Mouse (Mus musculus): ENCODE data around the gene Nt5c1a. TPM values are rescaled to one million over a fixed set of nuclear protein-coding genes. Genes with fewer than 3 reads are reported as not detected.

Gene Nt5c1a
- polyA plus RNA-seq, 1 experiment from 2014 or later: not detected

GRCm38 (mm10) chr4:123216782-123217181 is 15.5 kb downstream of the Nt5c1a start:
- Histone ChIP-seq H3K9me3 (replicated peaks) (no peaks in the 10 kb centered on the region), H3K4me3 (no peak overlapping the region), H3K27me3 (ENCODE audit: low read depth, poor library complexity, severe bottlenecking) (no peaks in the 10 kb centered on the region), H3K27ac (no peak overlapping the region), H3K4me1 (peaks cover 5% of the 10 kb centered on the region), H3K36me3 (no peaks in the 10 kb centered on the region)
- WGBS: 19% methylated on average over 1 of the region's 1 CpGs
- DNase-seq (ENCODE audit: low spot score): peak; percentile 68

DNA sequence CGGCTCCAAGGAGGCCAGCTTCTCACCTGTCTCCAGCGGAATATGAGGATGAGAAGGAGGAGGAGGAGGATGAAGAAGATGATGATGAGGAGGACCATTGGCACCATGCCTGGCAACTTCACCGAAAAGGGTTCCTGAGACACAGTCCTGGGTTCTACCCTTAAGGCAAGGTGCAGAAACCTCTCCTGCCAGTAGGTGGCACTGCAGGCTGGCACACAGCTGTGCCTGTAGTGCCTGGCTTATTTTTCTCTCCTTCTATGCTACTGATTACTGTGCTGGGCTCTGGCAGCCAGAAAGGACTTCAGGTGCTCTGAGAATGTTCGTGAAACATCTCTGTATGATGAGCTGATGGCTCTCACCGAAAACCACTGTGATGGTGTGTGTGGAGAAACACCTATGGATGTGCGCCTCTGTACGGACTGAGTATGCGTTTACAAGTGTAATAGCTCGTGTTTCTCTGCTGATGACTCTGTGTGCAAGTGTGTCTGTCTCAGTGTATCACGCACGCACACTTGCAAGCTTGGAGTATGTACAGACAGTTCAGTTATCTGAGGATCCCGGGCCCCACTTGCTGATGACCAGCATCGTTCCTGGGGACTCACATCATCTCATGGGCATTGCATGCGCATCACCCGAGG is 18.5 kb downstream of the Nt5c1a start:
- H3K27ac ChIP-seq: no peak overlapping the region
- DNase-seq (ENCODE audit: low spot score): peak; percentile 82
- H3K4me1 ChIP-seq: peaks cover 5% of the 10 kb centered on the region
- H3K4me3 ChIP-seq: no peak overlapping the region
- no peaks in the 10 kb centered on the region for H3K36me3 ChIP-seq
- 72% methylated on average over 15 of the region's 15 CpGs for WGBS
- no peaks in the 10 kb centered on the region for H3K27me3 ChIP-seq (ENCODE audit: low read depth, poor library complexity, severe bottlenecking)
- H3K9me3 ChIP-seq (replicated peaks): no peaks in the 10 kb centered on the region

- no peak overlapping the region for H3K4me3 ChIP-seq
- no peak overlapping the region for H3K27ac ChIP-seq
- DNase-seq (ENCODE audit: low spot score): no peak
- no peaks in the 10 kb centered on the region for H3K27me3 ChIP-seq (ENCODE audit: low read depth, poor library complexity, severe bottlenecking)
- no peaks in the 10 kb centered on the region for H3K36me3 ChIP-seq
- H3K4me1 ChIP-seq: peaks cover 6% of the 10 kb centered on the region
- 82% methylated on average over 4 of the region's 4 CpGs for WGBS
- H3K9me3 ChIP-seq (replicated peaks): no peaks in the 10 kb centered on the region
Measured at GRCm38 (mm10) chr4:123220637-123221036, 19.3 kb downstream of the Nt5c1a start.

DNA sequence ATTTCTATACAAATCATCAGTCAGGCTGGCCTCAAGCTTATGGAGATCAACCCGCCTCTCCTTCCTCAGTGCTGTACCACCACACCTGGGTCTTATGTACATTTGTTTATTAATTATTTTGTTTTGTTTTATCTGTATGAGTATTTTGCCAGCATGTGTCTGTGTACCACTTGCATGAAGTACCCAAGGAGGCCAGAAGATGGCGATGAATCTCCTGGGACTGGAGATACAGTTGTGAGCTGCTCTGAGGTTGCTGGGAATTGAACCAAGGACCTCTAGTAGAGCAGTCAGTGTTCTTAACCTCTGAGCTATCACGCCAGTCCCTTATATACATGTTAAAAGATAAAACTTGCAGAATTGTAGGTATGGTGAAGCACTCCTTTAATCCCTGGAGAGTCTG is 22.0 kb downstream of the Nt5c1a start:
- H3K4me1 ChIP-seq: peaks cover 26% of the 10 kb centered on the region

DNA sequence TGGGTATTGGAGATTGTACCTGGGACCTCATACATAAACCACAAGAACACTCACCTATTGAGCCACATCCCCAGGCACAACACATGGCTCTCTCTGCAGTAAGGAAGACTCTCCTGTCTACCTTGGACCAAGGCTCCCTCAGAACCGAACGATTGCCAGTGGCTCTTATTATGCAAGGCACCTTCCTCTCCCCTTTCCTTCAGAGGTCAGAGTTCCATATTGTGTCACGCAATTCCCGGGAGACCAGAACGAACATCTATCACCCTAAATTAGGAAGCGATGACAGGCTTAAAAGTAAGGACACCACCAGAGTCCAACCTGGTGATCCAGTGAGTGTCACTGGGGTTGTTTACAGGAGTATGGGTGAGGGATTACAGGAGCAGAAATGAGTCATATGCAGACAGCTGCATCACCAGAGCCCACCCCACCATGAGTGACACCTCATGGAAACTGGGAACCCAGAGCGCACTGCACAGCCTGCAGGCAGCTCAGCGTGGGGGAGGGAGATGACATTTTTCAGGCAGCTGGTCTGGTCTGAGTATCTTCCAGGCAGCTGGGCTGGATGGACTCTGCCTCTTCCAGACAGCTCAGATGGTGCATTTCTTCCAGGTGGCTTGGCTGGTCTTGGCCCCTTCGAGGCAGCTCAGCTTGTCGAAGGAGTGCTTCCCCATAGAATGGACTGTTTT is 24.6 kb downstream of the Nt5c1a start:
- 59% methylated on average over 10 of the region's 10 CpGs for WGBS
- H3K36me3 ChIP-seq: no peaks in the 10 kb centered on the region
- DNase-seq (ENCODE audit: low spot score): no peak
- H3K4me1 ChIP-seq: peaks cover 33% of the 10 kb centered on the region
- peaks cover 29% of the 10 kb centered on the region for H3K27me3 ChIP-seq (ENCODE audit: low read depth, poor library complexity, severe bottlenecking)
- H3K9me3 ChIP-seq (replicated peaks): no peaks in the 10 kb centered on the region
- H3K4me3 ChIP-seq: no peak overlapping the region
- no peak overlapping the region for H3K27ac ChIP-seq

More for the DNA sequence above, 22.0 kb downstream of the Nt5c1a start:
- Histone ChIP-seq H3K27ac (no peak overlapping the region), H3K9me3 (replicated peaks) (no peaks in the 10 kb centered on the region), H3K27me3 (ENCODE audit: low read depth, poor library complexity, severe bottlenecking) (peaks cover 4% of the 10 kb centered on the region; the same call in 1 of the 2 replicates), H3K36me3 (no peaks in the 10 kb centered on the region), H3K4me3 (no peak overlapping the region)
- 41% methylated on average over 3 of the region's 3 CpGs for WGBS
- no peak for DNase-seq (ENCODE audit: low spot score)

GRCm38 (mm10) chr4:123227707-123228106 is 26.4 kb downstream of the Nt5c1a start:
- Histone ChIP-seq H3K4me3 (no peak overlapping the region), H3K9me3 (replicated peaks) (no peaks in the 10 kb centered on the region), H3K27ac (0 out of 2 replicates have a peak overlapping the region, but pooled peaks have one; percentile 4), H3K36me3 (no peaks in the 10 kb centered on the region), H3K4me1 (peaks cover 33% of the 10 kb centered on the region), H3K27me3 (ENCODE audit: low read depth, poor library complexity, severe bottlenecking) (peaks cover 44% of the 10 kb centered on the region)
- no peak for DNase-seq (ENCODE audit: low spot score)
- 44% methylated on average over 4 of the region's 4 CpGs for WGBS

GRCm38 (mm10) chr4:123228270-123228669 is 27.0 kb downstream of the Nt5c1a start:
- Histone ChIP-seq H3K4me1 (peaks cover 35% of the 10 kb centered on the region), H3K36me3 (no peaks in the 10 kb centered on the region), H3K27me3 (ENCODE audit: low read depth, poor library complexity, severe bottlenecking) (peaks cover 50% of the 10 kb centered on the region), H3K27ac (no peak overlapping the region), H3K9me3 (replicated peaks) (no peaks in the 10 kb centered on the region), H3K4me3 (no peak overlapping the region)
- DNase-seq (ENCODE audit: low spot score): peak; percentile 57
- 26% methylated on average over 2 of the region's 2 CpGs for WGBS

DNA sequence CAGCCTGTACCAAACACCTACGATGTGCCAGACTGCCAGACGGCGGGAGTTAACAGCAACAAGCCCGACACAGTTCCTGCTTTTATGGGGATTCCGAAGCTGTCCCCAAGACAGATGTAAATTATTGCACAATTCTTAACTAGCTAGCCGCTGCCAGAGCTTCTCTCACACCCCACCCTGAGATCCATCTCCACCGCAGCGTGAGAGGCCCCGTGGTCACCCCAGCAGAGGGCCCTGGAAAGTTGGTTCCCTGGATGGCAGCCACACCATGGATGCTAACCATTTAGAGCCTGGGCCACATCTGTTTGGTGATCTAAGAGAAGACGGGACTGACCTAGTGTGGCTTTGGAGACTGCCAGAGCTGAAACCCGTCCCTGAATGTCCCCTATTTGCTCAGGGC is 27.9 kb downstream of the Nt5c1a start:
- no peaks in the 10 kb centered on the region for H3K9me3 ChIP-seq (replicated peaks)
- WGBS: 57% methylated on average over 11 of the region's 11 CpGs
- H3K36me3 ChIP-seq: no peaks in the 10 kb centered on the region
- H3K27me3 ChIP-seq (ENCODE audit: low read depth, poor library complexity, severe bottlenecking): peaks cover 59% of the 10 kb centered on the region
- H3K4me3 ChIP-seq: no peak overlapping the region
- peaks cover 44% of the 10 kb centered on the region for H3K4me1 ChIP-seq
- H3K27ac ChIP-seq: no peak overlapping the region
- DNase-seq (ENCODE audit: low spot score): no peak

GRCm38 (mm10) chr4:123232841-123233240 is 31.5 kb downstream of the Nt5c1a start:
- Histone ChIP-seq H3K27me3 (ENCODE audit: low read depth, poor library complexity, severe bottlenecking) (peaks cover 89% of the 10 kb centered on the region), H3K4me1 (peaks cover 49% of the 10 kb centered on the region), H3K27ac (no peak overlapping the region)

GRCm38 (mm10) chr4:123233492-123234084 is 32.3 kb downstream of the Nt5c1a start, which contains the start of gene Heyl:
TSS of gene Heyl (plus strand) at chr4:123233556.
- 1% methylated on average over 50 of the region's 52 CpGs for WGBS
- H3K4me1 ChIP-seq: peaks cover 49% of the 10 kb centered on the region
- peak; percentile 57 for DNase-seq (ENCODE audit: low spot score)

More at GRCm38 (mm10) chr4:123232841-123233240, 31.5 kb downstream of the Nt5c1a start:
- DNase-seq (ENCODE audit: low spot score): no peak
- H3K36me3 ChIP-seq: no peaks in the 10 kb centered on the region
- WGBS: 71% methylated on average over 3 of the region's 3 CpGs
- no peaks in the 10 kb centered on the region for H3K9me3 ChIP-seq (replicated peaks)
- H3K4me3 ChIP-seq: peak overlapping the region; percentile 59; the same call in 1 of the 2 replicates

DNA sequence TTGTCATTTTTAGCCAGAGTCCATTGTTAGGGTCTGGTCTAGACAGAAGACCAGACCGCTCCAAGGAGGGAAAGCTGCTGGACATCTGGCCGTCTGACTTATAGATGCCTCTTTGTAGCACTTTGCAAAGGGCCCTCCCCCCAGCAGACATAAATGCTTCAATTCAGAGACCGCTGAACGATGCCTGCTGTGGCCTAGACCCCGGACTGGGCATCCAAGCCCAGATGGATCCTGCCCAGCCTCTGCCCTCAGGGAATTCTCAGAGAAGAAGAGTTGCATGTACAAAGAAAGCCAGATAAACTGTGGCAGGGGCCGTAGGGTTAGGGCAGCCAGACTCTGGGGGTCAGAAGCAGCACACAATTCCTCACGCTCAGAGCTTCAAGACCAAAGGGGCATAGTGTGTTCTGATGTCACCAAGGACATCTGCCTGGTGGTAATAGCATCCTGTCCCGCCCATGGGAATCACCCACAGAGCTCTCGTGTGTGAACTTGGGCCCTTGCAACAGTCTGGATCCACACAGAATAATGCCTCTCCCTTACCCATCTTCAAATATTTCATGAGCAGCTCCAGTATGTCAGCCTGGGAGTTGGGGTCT is 34.6 kb downstream of the Nt5c1a start:
- Histone ChIP-seq H3K9me3 (replicated peaks) (no peaks in the 10 kb centered on the region), H3K4me1 (peaks cover 57% of the 10 kb centered on the region), H3K36me3 (no peaks in the 10 kb centered on the region), H3K27ac (0 out of 2 replicates have a peak overlapping the region, but pooled peaks have one; percentile 4), H3K27me3 (ENCODE audit: low read depth, poor library complexity, severe bottlenecking) (peaks cover 91% of the 10 kb centered on the region), H3K4me3 (no peak overlapping the region)
- 72% methylated on average over 9 of the region's 9 CpGs for WGBS
- DNase-seq (ENCODE audit: low spot score): no peak

More at GRCm38 (mm10) chr4:123233492-123234084, 32.3 kb downstream of the Nt5c1a start, which contains the start of gene Heyl:
- Histone ChIP-seq H3K9me3 (replicated peaks) (no peaks in the 10 kb centered on the region), H3K4me3 (peak within 1 kb of the TSS; percentile 59), H3K27me3 (ENCODE audit: low read depth, poor library complexity, severe bottlenecking) (peaks cover 92% of the 10 kb centered on the region), H3K36me3 (no peaks in the 10 kb centered on the region), H3K27ac (peak within 1 kb of the TSS; percentile 70)

DNA sequence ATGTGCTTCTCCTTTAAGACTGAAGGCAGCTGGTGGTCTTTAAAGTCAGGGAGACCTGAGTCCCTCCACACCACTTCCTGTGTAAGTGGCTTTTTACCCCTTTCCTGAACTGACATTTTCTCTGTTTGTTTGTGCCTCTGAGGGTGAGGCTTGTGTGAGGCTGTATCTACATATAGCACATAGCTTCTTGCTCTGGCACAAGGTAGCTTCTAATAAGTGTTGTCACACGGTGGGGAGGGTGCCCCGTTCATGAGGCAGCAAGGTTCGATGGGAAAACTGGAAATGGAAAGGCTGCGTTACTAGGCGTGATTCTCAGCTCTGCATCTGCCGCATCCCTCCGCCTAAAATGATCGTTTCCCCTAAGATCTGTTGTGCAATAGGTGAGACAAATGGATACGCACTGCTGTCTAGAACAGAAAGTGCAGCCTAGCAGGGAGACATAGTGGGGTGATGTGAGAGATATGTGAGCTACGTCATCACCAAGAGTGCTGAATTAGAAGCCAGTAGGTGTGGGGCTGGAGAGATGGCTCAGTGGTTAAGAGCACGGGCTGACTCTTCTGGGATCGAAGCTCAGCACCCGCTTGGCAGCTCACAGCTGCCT is 35.2 kb downstream of the Nt5c1a start:
- H3K36me3 ChIP-seq: no peaks in the 10 kb centered on the region
- H3K9me3 ChIP-seq (replicated peaks): no peaks in the 10 kb centered on the region
- WGBS: 88% methylated on average over 13 of the region's 13 CpGs
- no peak overlapping the region for H3K27ac ChIP-seq
- no peak overlapping the region for H3K4me3 ChIP-seq
- DNase-seq (ENCODE audit: low spot score): no peak
- H3K4me1 ChIP-seq: peaks cover 57% of the 10 kb centered on the region
- H3K27me3 ChIP-seq (ENCODE audit: low read depth, poor library complexity, severe bottlenecking): peaks cover 94% of the 10 kb centered on the region
